Mouse (Mus musculus) heart, postnatal 0 days (tissue): ENCODE results near the gene Trank1. TPM values are rescaled to one million over a fixed set of nuclear protein-coding genes. Genes with fewer than 3 reads are reported as not detected.

Experiments
- ATAC-seq: fragments of 200-750 bp; cut with Nextera tagmentation; 2 replicates; pipeline ENCODE4 v1.8.0; 2017; ENCODE audit warnings: low read depth, moderate number of reproducible peaks, moderate library complexity; ENCODE audit not compliant: insufficient read depth
- DNase-seq: peaks from one replicate; pipeline ENCODE4 v3.0.0-alpha.2; 2016; ENCODE audit warnings: low spot score
- H3K27ac ChIP-seq: fragments of 300-500 bp; sonication (generic); 2 replicates; pipeline ENCODE4 v1.5.1; 2014; ENCODE audit warnings: low read depth, mild to moderate bottlenecking
- H3K27me3 ChIP-seq: fragments of 300-500 bp; sonication (generic); 2 replicates; pipeline ENCODE4 v1.6.1; 2014; ENCODE audit warnings: low read length, mixed read lengths; ENCODE audit not compliant: control insufficient read depth, insufficient read depth
- H3K36me3 ChIP-seq: fragments of 300-500 bp; sonication (generic); replicated peaks from 2 replicates; pipeline ENCODE4 v1.6.1; 2014; ENCODE audit warnings: low read length, mixed read lengths; ENCODE audit not compliant: control insufficient read depth, insufficient read depth
- H3K4me1 ChIP-seq: fragments of 300-500 bp; sonication (generic); 2 replicates; pipeline ENCODE4 v1.6.1; 2014; ENCODE audit warnings: antibody characterized with exemption; ENCODE audit not compliant: control insufficient read depth, insufficient read depth
- H3K4me2 ChIP-seq: fragments of 300-500 bp; sonication (generic); 2 replicates; pipeline ENCODE4 v1.6.1; 2014; ENCODE audit warnings: low read depth, mild to moderate bottlenecking, low read length, moderate library complexity
- H3K4me3 ChIP-seq: fragments of 300-500 bp; sonication (generic); 2 replicates; pipeline ENCODE4 v1.5.1; 2014; ENCODE audit warnings: low read depth, low read length
- H3K9ac ChIP-seq: fragments of 300-500 bp; sonication (generic); replicated peaks from 2 replicates; pipeline ENCODE4 v1.6.1; 2014; ENCODE audit warnings: low read depth, low read length, mixed read lengths
- H3K9me3 ChIP-seq: fragments of 300-500 bp; sonication (generic); replicated peaks from 2 replicates; pipeline ENCODE4 v1.6.1; 2016; ENCODE audit warnings: low read length; ENCODE audit not compliant: control insufficient read depth
- CTCF ChIP-seq: IDR thresholded peaks from 2 replicates; pipeline ENCODE4 v1.5.1; 2016; ENCODE audit warnings: antibody characterized with exemption, control low read depth, low read depth
- EP300 ChIP-seq: IDR thresholded peaks from 2 replicates; pipeline ENCODE4 v1.6.1; 2016; ENCODE audit warnings: antibody characterized with exemption, low read depth
- WGBS: fragments of 180-500 bp; shearing (Covaris S2); extraction: QIAGEN DNeasy Blood & Tissue Kit; methylation state at CpG from one replicate; pipeline ENCODE4 v1.1.7; 2014; 5-methylcytosine and 5-hydroxymethylcytosine counted together
- polyA plus RNA-seq: library from polyadenylated mRNA; unstranded; fragments of >200 nt; fragmentation: Nextera tagmentation; extraction: Ambion mirVana; gene quantifications from 2 replicates; pipeline ENCODE4 v1.2.1, GENCODE M21; 2015
- total RNA-seq: library from RNA; depleted of rRNA; stranded (reverse); fragments of >200 nt; gene quantifications from 2 replicates; pipeline ENCODE4 v1.2.3, GENCODE M21; 2014; ENCODE audit warnings: low replicate concordance

Gene Trank1
- total and polyA plus RNA-seq, 2 experiments from 2014 or later: 0.04 TPM; not detected in 1

DNA sequence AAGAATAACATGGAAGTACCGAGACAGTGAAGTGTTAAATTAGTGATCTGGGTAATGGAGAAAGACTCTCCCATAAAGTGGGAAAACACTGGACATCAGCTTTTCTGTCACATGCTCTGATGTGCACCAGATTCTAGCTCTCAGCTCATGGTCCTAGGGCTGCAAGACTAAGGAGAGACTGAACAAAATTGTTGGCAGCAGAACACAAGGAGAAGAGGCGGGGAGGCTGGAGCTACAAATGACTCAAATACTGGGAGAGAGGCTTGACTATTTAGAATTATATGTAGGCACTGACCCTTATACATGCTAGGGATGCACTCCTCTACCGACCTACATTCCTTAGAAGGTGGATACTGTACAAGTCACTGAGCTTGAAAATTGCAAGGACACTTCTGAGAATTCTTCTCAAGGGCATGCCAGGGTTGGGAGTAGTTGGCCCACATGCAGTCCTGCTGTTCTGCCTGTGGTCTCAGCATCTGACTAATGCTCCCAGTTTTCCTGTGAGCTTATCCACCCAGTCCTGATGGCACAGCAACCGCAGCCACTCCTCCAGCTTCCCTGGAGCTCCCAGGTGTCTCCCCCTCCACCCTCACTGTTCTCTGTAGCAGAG lies 23.1 kb downstream of the Trank1 start:
- H3K36me3 ChIP-seq: no peaks in the 10 kb centered on the region
- ATAC-seq (no peak), DNase-seq (no peak)
- H3K27ac ChIP-seq: no peak overlapping the region
- no peak overlapping the region for H3K4me3 ChIP-seq
- TF ChIP-seq CTCF (no peak), EP300 (no peak)
- H3K9ac ChIP-seq: no peak overlapping the region
- WGBS: 59% methylated on average over 4 of the region's 4 CpGs
- H3K9me3 ChIP-seq: no peaks in the 10 kb centered on the region
- no peak overlapping the region for H3K4me2 ChIP-seq
- no peaks in the 10 kb centered on the region for H3K4me1 ChIP-seq
- H3K27me3 ChIP-seq: no peaks in the 10 kb centered on the region

DNA sequence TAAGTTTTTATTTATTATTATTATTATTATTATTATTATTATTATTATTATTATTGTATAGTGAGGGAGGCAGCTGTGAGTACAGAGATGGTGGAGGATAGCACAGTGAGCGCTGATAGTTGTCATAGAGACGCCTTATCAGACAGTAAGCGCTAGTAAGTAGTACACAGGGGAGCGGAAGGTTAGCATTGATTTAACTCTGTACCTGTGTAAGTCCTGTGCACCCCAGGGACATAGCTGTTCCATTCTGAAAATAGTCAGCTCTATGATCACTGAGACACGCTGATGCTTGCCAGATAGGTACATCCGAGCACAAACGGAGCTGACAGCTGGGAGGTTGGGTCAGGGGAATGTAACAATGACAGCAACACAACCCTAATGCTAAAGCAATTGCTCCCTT lies 39.7 kb downstream of the Trank1 start:
- ATAC-seq (no peak), DNase-seq (no peak)
- Histone ChIP-seq H3K9ac (no peak overlapping the region), H3K4me3 (no peak overlapping the region), H3K27me3 (no peaks in the 10 kb centered on the region), H3K36me3 (no peaks in the 10 kb centered on the region), H3K4me1 (no peaks in the 10 kb centered on the region), H3K9me3 (no peaks in the 10 kb centered on the region), H3K4me2 (no peak overlapping the region), H3K27ac (no peak overlapping the region)
- 54% methylated on average over 7 of the region's 7 CpGs for WGBS
- TF ChIP-seq EP300: no peak
- no peak for TF ChIP-seq CTCF

DNA sequence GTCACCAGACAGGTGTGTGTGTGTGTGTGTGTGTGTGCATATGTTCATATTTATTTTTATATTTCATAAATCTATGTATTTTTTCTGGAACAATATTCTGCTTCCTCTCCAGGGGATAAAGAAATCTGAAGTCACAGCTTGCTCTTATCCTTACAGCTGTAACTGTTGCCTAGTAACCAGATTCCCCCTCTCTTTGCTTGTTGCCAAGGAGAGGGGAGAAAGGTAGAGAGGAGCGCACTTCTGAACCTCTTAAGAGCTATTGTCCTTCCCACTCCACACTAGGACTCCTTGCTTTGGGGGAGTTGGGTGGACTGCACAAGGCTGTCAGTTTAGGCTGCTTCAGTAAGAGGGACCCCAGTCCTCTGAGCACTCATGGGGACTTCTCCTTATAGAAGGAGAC lies 40.1 kb downstream of the Trank1 start:
- TF ChIP-seq EP300: no peak
- TF ChIP-seq CTCF: no peak
- no peaks in the 10 kb centered on the region for H3K9me3 ChIP-seq
- no peaks in the 10 kb centered on the region for H3K27me3 ChIP-seq
- no peak for DNase-seq
- H3K4me1 ChIP-seq: no peaks in the 10 kb centered on the region
- no peak overlapping the region for H3K4me3 ChIP-seq
- H3K9ac ChIP-seq: no peak overlapping the region
- WGBS: 24% methylated on average over 1 of the region's 1 CpGs
- no peaks in the 10 kb centered on the region for H3K36me3 ChIP-seq
- no peak overlapping the region for H3K27ac ChIP-seq
- no peak for ATAC-seq
- no peak overlapping the region for H3K4me2 ChIP-seq

GRCm38 (mm10) chr9:111352646-111353045 lies 41.1 kb downstream of the Trank1 start:
- ATAC-seq (no peak), DNase-seq (no peak)
- no peak overlapping the region for H3K9ac ChIP-seq
- no peaks in the 10 kb centered on the region for H3K36me3 ChIP-seq
- H3K9me3 ChIP-seq: no peaks in the 10 kb centered on the region
- H3K27me3 ChIP-seq: no peaks in the 10 kb centered on the region
- no peak overlapping the region for H3K27ac ChIP-seq
- no peaks in the 10 kb centered on the region for H3K4me1 ChIP-seq
- no peak for TF ChIP-seq CTCF
- TF ChIP-seq EP300: no peak
- H3K4me3 ChIP-seq: no peak overlapping the region
- 76% methylated on average over 3 of the region's 3 CpGs for WGBS
- H3K4me2 ChIP-seq: no peak overlapping the region

DNA sequence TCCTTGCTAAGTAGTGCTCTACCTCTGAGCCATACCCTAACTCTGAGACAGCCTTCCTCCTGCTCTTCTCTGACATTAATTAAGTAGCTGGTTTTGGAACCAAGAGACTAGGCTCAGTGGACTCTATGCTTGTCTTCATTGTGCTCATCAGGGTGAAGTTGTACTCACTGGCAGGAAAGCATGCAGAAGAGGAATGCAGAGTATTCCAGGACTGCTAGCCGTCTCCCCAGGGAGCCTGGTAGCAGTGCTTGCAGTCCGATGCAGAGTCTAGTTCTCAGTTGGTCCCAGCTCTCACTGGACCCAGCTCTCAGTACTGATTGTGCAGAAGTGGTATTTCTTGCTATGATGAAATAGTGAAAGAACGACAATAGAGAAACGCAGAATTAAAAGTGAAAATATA lies 43.5 kb downstream of the Trank1 start:
- Histone ChIP-seq H3K9me3 (no peaks in the 10 kb centered on the region), H3K27ac (no peak overlapping the region), H3K9ac (no peak overlapping the region), H3K4me3 (no peak overlapping the region), H3K36me3 (no peaks in the 10 kb centered on the region), H3K4me1 (no peaks in the 10 kb centered on the region), H3K27me3 (no peaks in the 10 kb centered on the region), H3K4me2 (no peak overlapping the region)
- ATAC-seq (no peak; the same call in 1 of the 2 replicates), DNase-seq (no peak)
- WGBS: 30% methylated on average over 4 of the region's 4 CpGs
- no peak for TF ChIP-seq EP300
- TF ChIP-seq CTCF: no peak

DNA sequence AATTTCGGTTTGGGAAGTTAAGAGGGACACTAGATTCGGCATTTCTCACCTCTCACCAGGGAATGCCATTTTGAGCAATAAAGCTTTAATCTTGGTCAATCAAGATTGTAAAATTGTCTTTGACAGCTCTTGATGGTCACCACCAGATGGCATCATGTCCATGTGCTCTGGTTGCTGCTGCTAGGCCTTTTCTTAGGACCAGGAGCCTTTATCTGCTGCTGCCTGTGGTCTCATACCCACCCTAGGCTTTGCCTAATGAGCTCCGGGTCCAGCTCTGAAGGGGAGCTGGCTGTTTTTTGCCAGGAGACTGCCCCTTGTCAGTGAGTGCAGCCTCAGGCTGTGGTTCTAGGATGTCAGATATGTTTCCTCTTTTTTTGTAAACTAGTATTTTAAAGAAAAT lies 44.8 kb downstream of the Trank1 start:
- Histone ChIP-seq H3K36me3 (no peaks in the 10 kb centered on the region), H3K27me3 (no peaks in the 10 kb centered on the region), H3K4me2 (no peak overlapping the region), H3K9ac (no peak overlapping the region), H3K27ac (no peak overlapping the region), H3K4me1 (no peaks in the 10 kb centered on the region), H3K4me3 (no peak overlapping the region), H3K9me3 (no peaks in the 10 kb centered on the region)
- TF ChIP-seq CTCF: peak; percentile 59
- no peak for TF ChIP-seq EP300
- peak; percentile 20 for DNase-seq
- ATAC-seq: no peak
- 31% methylated on average over 3 of the region's 3 CpGs for WGBS
